Mouse (Mus musculus) midbrain, embryonic 13.5 days (tissue): ENCODE results near the gene Plekhg3. TPM values are rescaled to one million over a fixed set of nuclear protein-coding genes. Genes with fewer than 3 reads are reported as not detected.

Source experiments
- ATAC-seq: fragments of 200-750 bp; cut with Nextera tagmentation; 2 replicates; pipeline ENCODE4 v1.8.0; 2017; ENCODE audit warnings: mild to moderate bottlenecking, moderate TSS enrichment, moderate library complexity
- H3K27ac ChIP-seq: fragments of 300-500 bp; sonication (generic); 2 replicates; pipeline ENCODE4 v1.5.1; 2015; ENCODE audit warnings: inconsistent platforms, mild to moderate bottlenecking, moderate library complexity
- H3K27me3 ChIP-seq: fragments of 300-500 bp; sonication (generic); 2 replicates; pipeline ENCODE4 v1.6.1; 2015; ENCODE audit warnings: mild to moderate bottlenecking, inconsistent platforms
- H3K36me3 ChIP-seq: fragments of 300-500 bp; sonication (generic); 2 replicates; pipeline ENCODE4 v1.6.1; 2015; ENCODE audit warnings: mild to moderate bottlenecking, inconsistent platforms
- H3K4me1 ChIP-seq: fragments of 300-500 bp; sonication (generic); replicated peaks from 2 replicates; pipeline ENCODE4 v1.6.1; 2015; ENCODE audit warnings: inconsistent platforms
- H3K4me2 ChIP-seq: fragments of 300-500 bp; sonication (generic); replicated peaks from 2 replicates; pipeline ENCODE4 v1.6.1; 2015; ENCODE audit warnings: moderate library complexity, mild to moderate bottlenecking, inconsistent platforms
- H3K4me3 ChIP-seq: fragments of 300-500 bp; sonication (generic); replicated peaks from 2 replicates; pipeline ENCODE4 v1.5.1; 2015; ENCODE audit warnings: mild to moderate bottlenecking, inconsistent platforms
- H3K9ac ChIP-seq: fragments of 300-500 bp; sonication (generic); replicated peaks from 2 replicates; pipeline ENCODE4 v1.6.1; 2015; ENCODE audit warnings: mild to moderate bottlenecking, inconsistent platforms
- H3K9me3 ChIP-seq: fragments of 300-500 bp; sonication (generic); 2 replicates; pipeline ENCODE4 v1.6.1; 2016; ENCODE audit warnings: mild to moderate bottlenecking, inconsistent platforms
- WGBS: fragments of 180-500 bp; shearing (Covaris S2); methylation state at CpG from one replicate; pipeline ENCODE4 v1.1.7; 2015; 5-methylcytosine and 5-hydroxymethylcytosine counted together
- microRNA-seq: library from miRNA; unstranded; fragments of <30 nt; microRNA quantifications from one replicate; pipeline ENCODE4, GENCODE M21; 2016
- polyA plus RNA-seq: library from polyadenylated mRNA; unstranded; fragments of >200 nt; fragmentation: Nextera tagmentation; extraction: Ambion mirVana; gene quantifications from 2 replicates; pipeline ENCODE4 v1.2.1, GENCODE M21; 2015

Gene Plekhg3
- polyA plus RNA-seq, 1 experiment from 2014 or later: 0.78 TPM

GRCm38 (mm10) chr12:76614868-76615579, 84.3 kb downstream of the Plekhg3 start:
- Histone ChIP-seq H3K4me3 (no peak overlapping the region), H3K36me3 (no peaks in the 10 kb centered on the region), H3K4me1 (0 out of 2 replicates have a peak, but pooled peaks cover 4% of the 10 kb centered on the region), H3K4me2 (no peak overlapping the region), H3K9me3 (no peaks in the 10 kb centered on the region), H3K27me3 (no peaks in the 10 kb centered on the region), H3K27ac (no peak overlapping the region), H3K9ac (no peak overlapping the region)
- ATAC-seq: no peak
- WGBS: 82% methylated on average over 12 of the region's 12 CpGs

- no peak overlapping the region for H3K27ac ChIP-seq
- no peak overlapping the region for H3K4me2 ChIP-seq
- H3K9me3 ChIP-seq: no peaks in the 10 kb centered on the region
- 70% methylated on average over 4 of the region's 4 CpGs for WGBS
- no peaks in the 10 kb centered on the region for H3K36me3 ChIP-seq
- 0 out of 2 replicates have a peak, but pooled peaks cover 4% of the 10 kb centered on the region for H3K4me1 ChIP-seq
- no peak overlapping the region for H3K9ac ChIP-seq
- no peaks in the 10 kb centered on the region for H3K27me3 ChIP-seq
- no peak overlapping the region for H3K4me3 ChIP-seq
- ATAC-seq: no peak
These were observed 84.9 kb downstream of the Plekhg3 start for GRCm38 (mm10) chr12:76615580-76615937.

GRCm38 (mm10) chr12:76618175-76618574, 87.5 kb downstream of the Plekhg3 start:
- H3K4me1 ChIP-seq: 0 out of 2 replicates have a peak, but pooled peaks cover 8% of the 10 kb centered on the region
- H3K9ac ChIP-seq: no peak overlapping the region
- H3K4me2 ChIP-seq: no peak overlapping the region
- no peak for ATAC-seq
- no peaks in the 10 kb centered on the region for H3K9me3 ChIP-seq
- H3K27ac ChIP-seq: no peak overlapping the region
- WGBS: 77% methylated on average over 4 of the region's 4 CpGs
- H3K4me3 ChIP-seq: no peak overlapping the region
- no peaks in the 10 kb centered on the region for H3K27me3 ChIP-seq
- no peaks in the 10 kb centered on the region for H3K36me3 ChIP-seq

GRCm38 (mm10) chr12:76619847-76620246, 89.2 kb downstream of the Plekhg3 start:
- Histone ChIP-seq H3K9ac (no peak overlapping the region), H3K4me1 (0 out of 2 replicates have a peak, but pooled peaks cover 11% of the 10 kb centered on the region), H3K27ac (no peak overlapping the region), H3K27me3 (no peaks in the 10 kb centered on the region), H3K4me2 (no peak overlapping the region), H3K9me3 (no peaks in the 10 kb centered on the region), H3K4me3 (no peak overlapping the region), H3K36me3 (no peaks in the 10 kb centered on the region)
- 56% methylated on average over 5 of the region's 5 CpGs for WGBS
- ATAC-seq: no peak

- Histone ChIP-seq H3K4me2 (no peak overlapping the region), H3K4me1 (0 out of 2 replicates have a peak, but pooled peaks cover 7% of the 10 kb centered on the region), H3K27ac (no peak overlapping the region), H3K9me3 (no peaks in the 10 kb centered on the region), H3K4me3 (no peak overlapping the region), H3K36me3 (no peaks in the 10 kb centered on the region), H3K9ac (no peak overlapping the region), H3K27me3 (no peaks in the 10 kb centered on the region)
- ATAC-seq: no peak
- 65% methylated on average over 6 of the region's 6 CpGs for WGBS
These were observed 92.7 kb downstream of the Plekhg3 start for GRCm38 (mm10) chr12:76623374-76623773.

Small RNAs within 50 kb of the gene (microRNA-seq; reads per million reads assigned to microRNA genes)
- not detected for gene Mir5135

Other genes with a start within 250 kb of the Plekhg3 start
- 6.5 and 6.9 TPM in 2 replicates for gene Akap5, start 206.0 kb upstream of the Plekhg3 start, polyA plus RNA-seq
- 15.9 and 16.5 TPM in 2 replicates for gene Zbtb25, start 161.3 kb upstream of the Plekhg3 start, polyA plus RNA-seq
- gene Zbtb1, start 160.6 kb upstream of the Plekhg3 start, polyA plus RNA-seq: 4.1 and 4.7 TPM in 2 replicates
- gene Hspa2, start 126.7 kb upstream of the Plekhg3 start, polyA plus RNA-seq: 5.1 TPM in 2 replicates
- 0.46 and 0.53 TPM in 2 replicates for gene Ppp1r36, start 113.4 kb upstream of the Plekhg3 start, polyA plus RNA-seq
- 1.1 TPM in 2 replicates for gene Sptb, start 179.7 kb downstream of the Plekhg3 start, polyA plus RNA-seq
- 115 and 125 TPM in 2 replicates for gene Churc1, start 234.6 kb downstream of the Plekhg3 start, polyA plus RNA-seq
- 33.4 and 36.8 TPM in 2 replicates for gene Fntb, start 234.7 kb downstream of the Plekhg3 start, polyA plus RNA-seq